Mouse (Mus musculus) hindbrain, embryonic 13.5 days (tissue): ENCODE results near the gene Noc4l. TPM values are rescaled to one million over a fixed set of nuclear protein-coding genes. Genes with fewer than 3 reads are reported as not detected.

Experiments
- ATAC-seq: fragments of 200-750 bp; cut with Nextera tagmentation; 2 replicates; pipeline ENCODE4 v1.8.0; 2017; ENCODE audit warnings: moderate TSS enrichment; ENCODE audit not compliant: low FRiP score
- H3K27ac ChIP-seq: fragments of 300-500 bp; sonication (generic); 2 replicates; pipeline ENCODE4 v1.5.1; 2015; ENCODE audit warnings: inconsistent platforms, mild to moderate bottlenecking, moderate library complexity
- H3K27me3 ChIP-seq: fragments of 300-500 bp; sonication (generic); 2 replicates; pipeline ENCODE4 v1.6.1; 2015; ENCODE audit warnings: mild to moderate bottlenecking, inconsistent platforms
- H3K36me3 ChIP-seq: fragments of 300-500 bp; sonication (generic); 2 replicates; pipeline ENCODE4 v1.6.1; 2015; ENCODE audit warnings: mild to moderate bottlenecking, inconsistent platforms
- H3K4me1 ChIP-seq: fragments of 300-500 bp; sonication (generic); replicated peaks from 2 replicates; pipeline ENCODE4 v1.6.1; 2015; ENCODE audit warnings: inconsistent platforms
- H3K4me2 ChIP-seq: fragments of 300-500 bp; sonication (generic); 2 replicates; pipeline ENCODE4 v1.6.1; 2015; ENCODE audit warnings: inconsistent platforms, mild to moderate bottlenecking, moderate library complexity
- H3K4me3 ChIP-seq: fragments of 300-500 bp; sonication (generic); 2 replicates; pipeline ENCODE4 v1.5.1; 2015; ENCODE audit warnings: mild to moderate bottlenecking, inconsistent platforms
- H3K9ac ChIP-seq: fragments of 300-500 bp; sonication (generic); 2 replicates; pipeline ENCODE4 v1.6.1; 2015; ENCODE audit warnings: mild to moderate bottlenecking, inconsistent platforms
- H3K9me3 ChIP-seq: fragments of 300-500 bp; sonication (generic); 2 replicates; pipeline ENCODE4 v1.6.1; 2016; ENCODE audit warnings: inconsistent platforms
- WGBS: fragments of 180-500 bp; shearing (Covaris S2); methylation state at CpG from one replicate; pipeline ENCODE4 v1.1.7; 2015; 5-methylcytosine and 5-hydroxymethylcytosine counted together
- microRNA-seq: library from miRNA; unstranded; fragments of <30 nt; microRNA quantifications from one replicate; pipeline ENCODE4, GENCODE M21; 2016
- polyA plus RNA-seq: library from polyadenylated mRNA; unstranded; fragments of >200 nt; fragmentation: Nextera tagmentation; extraction: Ambion mirVana; gene quantifications from 2 replicates; pipeline ENCODE4 v1.2.1, GENCODE M21; 2015

Gene Noc4l
- polyA plus RNA-seq, 1 experiment from 2014 or later = 41.6 TPM

DNA sequence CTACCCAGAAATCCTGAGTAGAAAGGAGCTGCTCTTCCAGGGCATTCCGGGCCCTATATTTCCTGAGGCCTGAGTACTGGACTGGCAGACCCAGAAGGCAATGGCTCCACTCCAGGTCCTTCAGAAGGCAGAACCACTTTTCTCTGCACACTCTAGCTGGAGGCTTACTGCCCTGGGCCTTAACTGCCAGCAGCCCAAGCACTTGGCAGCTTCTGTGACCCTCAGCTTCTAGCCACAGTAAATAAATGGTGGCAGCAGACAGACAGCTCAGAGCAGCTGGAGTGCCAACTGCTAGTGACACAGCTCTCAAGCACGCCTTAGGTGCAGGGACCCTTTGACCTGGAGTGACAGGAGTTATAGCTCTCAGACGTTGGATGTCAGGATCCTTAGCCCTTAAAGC, 45.5 kb downstream of the Noc4l start:
- 75% methylated on average over 3 of the region's 3 CpGs for WGBS
- ATAC-seq = no peak
- no peak overlapping the region for H3K4me3 ChIP-seq

DNA sequence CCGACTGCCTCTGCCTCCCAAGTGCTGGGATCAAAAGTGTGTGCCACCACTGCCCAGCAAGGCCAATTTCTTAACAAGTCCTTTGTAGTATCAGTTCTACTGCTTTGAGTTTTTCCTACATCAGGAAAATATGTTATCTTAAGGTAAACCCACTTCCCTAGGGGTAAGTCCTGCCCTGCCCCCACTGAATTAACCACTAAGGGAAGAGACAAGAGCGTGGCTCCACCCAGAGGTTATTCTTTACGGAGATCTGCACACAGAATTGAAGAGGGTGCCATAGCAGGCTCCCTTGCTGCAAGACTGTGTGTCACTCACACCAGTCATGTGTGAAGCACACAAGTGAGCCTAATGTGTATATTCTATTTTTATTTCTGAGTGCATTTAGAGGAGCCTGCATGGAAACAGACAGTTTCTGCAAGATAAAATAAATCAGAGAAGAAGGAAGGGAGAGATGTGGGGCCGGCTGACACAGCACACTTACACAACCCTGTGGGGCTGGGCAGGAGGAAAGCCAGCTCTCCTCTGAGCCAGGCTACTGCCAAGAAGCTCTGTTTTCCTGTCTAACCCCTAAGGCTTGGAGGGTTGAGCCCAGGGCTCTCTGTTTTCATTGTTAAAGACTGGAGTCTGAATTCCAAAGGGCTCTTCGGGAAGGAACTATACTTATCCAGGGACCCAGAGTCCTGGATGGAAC, 47.5 kb downstream of the Noc4l start:
- Histone ChIP-seq H3K4me3 (no peak overlapping the region), H3K9ac (no peak overlapping the region), H3K9me3 (no peaks in the 10 kb centered on the region), H3K27me3 (peaks cover 5% of the 10 kb centered on the region; the same call in 1 of the 2 replicates), H3K36me3 (peaks cover 4% of the 10 kb centered on the region; the same call in 1 of the 2 replicates), H3K4me2 (no peak overlapping the region), H3K4me1 (no peaks in the 10 kb centered on the region), H3K27ac (no peak overlapping the region)
- WGBS = 62% methylated on average over 5 of the region's 5 CpGs
- ATAC-seq = no peak

More for the DNA sequence above, 45.5 kb downstream of the Noc4l start:
- Histone ChIP-seq H3K4me2 (no peak overlapping the region), H3K9me3 (no peaks in the 10 kb centered on the region), H3K27ac (no peak overlapping the region), H3K36me3 (no peaks in the 10 kb centered on the region; the same call in 1 of the 2 replicates), H3K27me3 (peaks cover 5% of the 10 kb centered on the region; the same call in 1 of the 2 replicates), H3K9ac (no peak overlapping the region), H3K4me1 (no peaks in the 10 kb centered on the region)

DNA sequence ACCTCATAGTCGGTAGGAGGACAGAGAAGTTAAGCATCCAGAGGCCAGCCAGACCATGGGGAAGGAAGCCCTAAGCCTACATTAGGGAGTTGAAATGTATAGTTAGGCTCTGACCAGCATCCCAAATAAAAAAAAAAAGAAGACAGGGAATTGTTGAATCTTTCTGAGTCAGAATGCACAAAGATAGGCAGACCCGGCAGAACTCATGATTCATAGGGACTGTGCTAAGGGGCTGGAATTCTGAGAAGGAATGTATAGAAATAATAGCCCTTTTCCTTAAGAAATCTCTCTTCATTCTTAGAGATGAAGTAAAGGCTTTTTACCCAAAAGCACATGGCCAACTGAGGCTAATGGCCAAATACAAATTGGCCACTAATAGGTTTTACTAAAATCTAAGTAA, 48.9 kb downstream of the Noc4l start:
- H3K4me3 ChIP-seq = no peak overlapping the region
- H3K4me1 ChIP-seq = no peaks in the 10 kb centered on the region
- H3K27me3 ChIP-seq = peaks cover 5% of the 10 kb centered on the region; the same call in 1 of the 2 replicates
- no peaks in the 10 kb centered on the region for H3K9me3 ChIP-seq
- 95% methylated on average over 2 of the region's 2 CpGs for whole genome bisulfite sequencing
- H3K4me2 ChIP-seq = no peak overlapping the region
- H3K27ac ChIP-seq = no peak overlapping the region
- no peak overlapping the region for H3K9ac ChIP-seq
- no peak for ATAC-seq
- peaks cover 9% of the 10 kb centered on the region for H3K36me3 ChIP-seq

DNA sequence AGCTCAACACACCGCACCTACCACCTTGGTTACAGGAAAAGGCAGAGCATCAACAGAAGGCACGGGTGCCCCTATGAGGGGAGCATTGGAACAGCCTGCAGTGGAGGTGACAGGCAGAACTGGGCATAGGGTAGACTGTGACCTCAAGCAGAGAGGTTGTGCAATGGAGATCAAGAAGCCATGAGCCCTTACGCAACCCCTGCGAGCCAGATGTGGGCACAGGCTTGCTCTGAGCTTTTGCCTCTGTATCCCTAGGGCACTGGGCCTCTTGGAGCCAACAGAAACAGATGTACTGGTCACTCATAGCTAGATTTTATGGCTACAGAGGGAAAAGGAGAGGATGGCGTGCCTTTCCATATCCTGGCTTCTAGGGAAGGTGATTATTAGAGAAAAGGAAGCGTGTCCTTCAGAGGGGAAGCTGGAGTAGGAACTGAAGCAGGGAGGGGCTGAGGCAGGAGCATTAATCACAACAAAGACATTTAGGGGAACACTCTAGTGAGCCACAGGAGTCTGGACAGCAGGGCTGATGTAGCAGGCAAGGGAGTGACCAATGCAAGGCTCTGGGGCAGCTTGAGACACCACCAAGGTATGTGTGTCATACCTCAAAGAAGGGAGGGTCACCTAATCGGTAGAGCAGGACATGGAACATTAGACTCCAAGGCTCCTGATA, 50.1 kb downstream of the Noc4l start:
- Histone ChIP-seq H3K9me3 (no peaks in the 10 kb centered on the region), H3K27ac (no peak overlapping the region), H3K4me2 (no peak overlapping the region), H3K4me1 (peaks cover 10% of the 10 kb centered on the region; the same call in 1 of the 2 replicates), H3K36me3 (peaks cover 9% of the 10 kb centered on the region), H3K9ac (no peak overlapping the region), H3K27me3 (peaks cover 5% of the 10 kb centered on the region; the same call in 1 of the 2 replicates), H3K4me3 (no peak overlapping the region)
- WGBS = 91% methylated on average over 7 of the region's 7 CpGs
- ATAC-seq = no peak

Small RNA genes within 50 kb of the gene (microRNA-seq; reads per million reads assigned to microRNA genes)
- 3.5 reads per million, percentile 10 among the genes with 10 or more reads in this experiment for gene Mir7026

Other genes starting within 250 kb of the Noc4l start
- 18.7 and 20.7 TPM in 2 replicates for gene Fbrsl1, start 204.9 kb downstream of the Noc4l start, polyA plus RNA-seq
- gene Galnt9, start 109.1 kb downstream of the Noc4l start, polyA plus RNA-seq = 15.5 and 16.1 TPM in 2 replicates
- gene Ddx51, start within 50 bp of the Noc4l start, polyA plus RNA-seq = 14.8 and 16.5 TPM in 2 replicates
- 53.4 and 54.8 TPM in 2 replicates for gene Ep400, start 117.3 kb upstream of the Noc4l start, polyA plus RNA-seq
- 22.3 and 22.5 TPM in 2 replicates for gene Pus1, start 127.2 kb upstream of the Noc4l start, polyA plus RNA-seq
- gene Ulk1, start 156.7 kb upstream of the Noc4l start, polyA plus RNA-seq = 30.3 and 33.0 TPM in 2 replicates
- gene Hscb, start 186.4 kb upstream of the Noc4l start, polyA plus RNA-seq = 10.7 and 12.6 TPM in 2 replicates
- 6.5 and 8.0 TPM in 2 replicates for gene Chek2, start 186.6 kb upstream of the Noc4l start, polyA plus RNA-seq
- 20.2 and 22.0 TPM in 2 replicates for gene Ttc28, start 226.4 kb upstream of the Noc4l start, polyA plus RNA-seq